Mouse (Mus musculus) hindbrain, embryonic 14.5 days (tissue): ENCODE measurements at regions not wholly inside any gene's neighbourhood (a gene's known extent, or its start where the extent isn't known, plus 50 kb on each side); places are given as distances from the start of the nearest gene placed in this dataset.

Source experiments
- ATAC-seq: fragments of 200-750 bp; cut with Nextera tagmentation; 2 replicates; pipeline ENCODE4 v1.8.0; 2017; ENCODE audit warnings: moderate number of reproducible peaks, mild to moderate bottlenecking, moderate TSS enrichment, moderate library complexity; ENCODE audit not compliant: low FRiP score
- DNase-seq: peaks from one replicate; pipeline ENCODE4 v3.0.0-alpha.2; 2015; ENCODE audit warnings: low spot score
- H3K27ac ChIP-seq: fragments of 300-500 bp; sonication (generic); 2 replicates; pipeline ENCODE4 v1.5.1; 2014; ENCODE audit warnings: mild to moderate bottlenecking, moderate library complexity
- H3K27me3 ChIP-seq: fragments of 300-500 bp; sonication (generic); 2 replicates; pipeline ENCODE4 v1.6.1; 2014; ENCODE audit warnings: mild to moderate bottlenecking, low read length, mixed read lengths; ENCODE audit not compliant: control insufficient read depth, insufficient read depth
- H3K36me3 ChIP-seq: fragments of 300-500 bp; sonication (generic); replicated peaks from 2 replicates; pipeline ENCODE4 v1.6.1; 2014; ENCODE audit not compliant: control insufficient read depth, insufficient read depth
- H3K4me1 ChIP-seq: fragments of 300-500 bp; sonication (generic); replicated peaks from 2 replicates; pipeline ENCODE4 v1.6.1; 2014; ENCODE audit warnings: antibody characterized with exemption, low read length, mixed read lengths; ENCODE audit not compliant: control insufficient read depth, insufficient read depth
- H3K4me2 ChIP-seq: fragments of 300-500 bp; sonication (generic); replicated peaks from 2 replicates; pipeline ENCODE4 v1.6.1; 2014; ENCODE audit warnings: mild to moderate bottlenecking, moderate library complexity
- H3K4me3 ChIP-seq: fragments of 300-500 bp; sonication (generic); replicated peaks from 2 replicates; pipeline ENCODE4 v1.5.1; 2014; ENCODE audit warnings: mild to moderate bottlenecking, low read length
- H3K9ac ChIP-seq: fragments of 300-500 bp; sonication (generic); 2 replicates; pipeline ENCODE4 v1.6.1; 2014
- H3K9me3 ChIP-seq: fragments of 300-500 bp; sonication (generic); 2 replicates; pipeline ENCODE4 v1.6.1; 2016; ENCODE audit warnings: low read length; ENCODE audit not compliant: control insufficient read depth
- WGBS: fragments of 180-500 bp; shearing (Covaris S2); extraction: QIAGEN DNeasy Blood & Tissue Kit; methylation state at CpG from one replicate; pipeline ENCODE4 v1.1.7; 2014; 5-methylcytosine and 5-hydroxymethylcytosine counted together

DNA sequence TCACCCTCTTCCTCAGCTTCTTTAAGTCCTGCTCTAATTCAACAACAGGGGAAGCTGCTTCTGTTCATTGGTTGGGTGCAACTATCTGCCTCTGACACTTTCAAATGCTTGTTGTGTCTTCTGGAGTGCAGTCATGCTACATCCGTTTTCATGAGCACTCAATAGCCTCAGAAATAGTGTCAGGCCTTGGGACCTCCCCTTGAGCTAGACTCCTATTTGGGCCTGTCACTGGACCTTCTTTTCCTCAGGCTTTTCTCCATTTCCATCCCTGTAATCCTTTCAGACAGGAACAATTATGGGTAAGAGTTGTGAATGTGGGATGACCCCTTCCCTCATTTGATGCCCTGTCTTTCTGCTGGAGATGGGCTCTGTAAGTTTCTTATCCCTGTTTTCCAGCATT lies 1774.8 kb downstream of the Efna5 start:
- Histone ChIP-seq H3K4me3 (no peak overlapping the region), H3K9me3 (no peaks in the 10 kb centered on the region), H3K36me3 (no peaks in the 10 kb centered on the region), H3K4me1 (no peaks in the 10 kb centered on the region), H3K4me2 (no peak overlapping the region), H3K27ac (no peak overlapping the region), H3K9ac (no peak overlapping the region), H3K27me3 (no peaks in the 10 kb centered on the region)
- DNase-seq, result no peak
- 87% methylated on average over 1 of the region's 1 CpGs for WGBS
- no peak for ATAC-seq

DNA sequence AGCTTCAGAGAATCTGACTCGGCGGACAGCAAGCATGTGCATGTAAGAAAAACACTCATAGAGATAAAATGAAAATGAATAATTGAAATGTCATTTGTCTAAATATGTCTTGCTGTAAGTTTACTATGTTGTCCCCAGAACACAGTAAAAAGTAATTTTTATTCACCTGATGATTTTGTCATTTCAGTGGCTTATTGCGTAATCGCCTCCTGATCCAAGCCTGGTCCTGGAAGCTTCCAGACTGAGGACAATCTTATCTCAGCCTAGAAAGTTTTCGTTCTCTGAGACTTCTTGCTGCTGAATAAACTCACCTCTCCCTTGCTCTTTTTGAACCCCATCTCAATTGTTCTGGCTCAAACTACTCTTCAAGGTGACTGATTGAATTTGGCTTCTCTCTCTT lies 1820.7 kb downstream of the Efna5 start:
- 90% methylated on average over 5 of the region's 5 CpGs for WGBS
- Histone ChIP-seq H3K36me3 (no peaks in the 10 kb centered on the region), H3K27me3 (no peaks in the 10 kb centered on the region), H3K4me3 (no peak overlapping the region), H3K4me1 (no peaks in the 10 kb centered on the region), H3K9ac (no peak overlapping the region), H3K27ac (no peak overlapping the region), H3K9me3 (no peaks in the 10 kb centered on the region), H3K4me2 (no peak overlapping the region)
- DNase-seq (no peak), ATAC-seq (no peak)

DNA sequence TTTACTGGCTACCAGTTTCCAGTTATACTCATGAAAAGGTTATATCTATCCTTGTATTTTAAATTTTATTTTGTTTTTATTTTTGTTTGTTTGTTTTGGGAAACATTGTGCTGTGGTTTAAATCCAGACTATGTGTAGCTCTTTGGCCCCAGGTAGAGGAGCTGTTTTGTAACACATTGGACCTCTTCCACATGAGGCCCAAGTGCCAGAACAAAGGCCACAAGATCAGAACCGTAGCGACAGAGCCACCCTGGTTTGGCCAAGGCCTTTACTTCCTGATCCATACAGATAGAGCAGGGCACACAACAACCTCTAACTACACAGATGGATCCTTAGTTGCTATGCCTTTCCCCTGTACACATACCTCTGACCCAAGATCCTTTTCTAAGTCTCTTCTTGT lies 1822.6 kb downstream of the Efna5 start:
- no peaks in the 10 kb centered on the region for H3K9me3 ChIP-seq
- no peak overlapping the region for H3K27ac ChIP-seq
- H3K4me2 ChIP-seq, result no peak overlapping the region
- DNase-seq (no peak), ATAC-seq (no peak)
- no peaks in the 10 kb centered on the region for H3K36me3 ChIP-seq
- H3K4me3 ChIP-seq, result no peak overlapping the region
- H3K4me1 ChIP-seq, result no peaks in the 10 kb centered on the region
- 91% methylated on average over 2 of the region's 2 CpGs for WGBS
- no peaks in the 10 kb centered on the region for H3K27me3 ChIP-seq
- H3K9ac ChIP-seq, result no peak overlapping the region

DNA sequence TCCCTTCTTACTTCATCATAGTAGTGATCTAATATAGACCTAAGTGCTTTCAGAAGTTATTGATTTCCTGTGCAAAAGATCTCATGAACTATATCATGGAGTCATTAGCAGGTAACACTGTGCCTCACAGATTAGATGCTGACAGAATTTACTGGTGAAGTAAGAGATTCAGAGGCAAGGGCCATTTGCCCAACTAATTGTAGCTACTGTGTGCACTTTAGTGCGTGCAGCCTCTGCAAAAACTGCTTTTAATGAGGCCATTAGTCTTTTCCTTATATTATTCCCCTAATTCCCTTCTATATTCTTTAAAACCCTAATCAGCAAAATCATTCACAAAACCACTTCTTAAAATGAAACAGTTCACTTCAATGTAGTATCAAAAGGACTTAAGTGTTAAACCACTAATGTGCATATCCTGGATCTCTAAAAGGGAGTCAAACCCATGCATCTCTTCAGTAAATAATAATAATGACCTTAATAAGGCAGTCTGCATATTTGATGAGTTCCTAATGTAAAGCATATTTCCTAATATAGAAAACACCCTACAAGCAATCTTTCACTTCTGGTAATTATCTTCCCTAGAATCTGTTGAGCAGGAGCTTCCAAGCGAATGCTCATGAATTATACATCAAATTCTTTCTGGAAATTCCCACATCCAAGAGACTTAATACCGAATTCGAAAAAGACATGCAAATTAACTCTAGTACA lies 1847.4 kb downstream of the Efna5 start:
- H3K9me3 ChIP-seq, result no peaks in the 10 kb centered on the region
- ATAC-seq, result 0 out of 2 replicates have a peak, but pooled peaks have one; percentile 14
- H3K27ac ChIP-seq, result no peak overlapping the region
- WGBS, result 34% methylated on average over 4 of the region's 4 CpGs
- H3K27me3 ChIP-seq, result no peaks in the 10 kb centered on the region
- no peaks in the 10 kb centered on the region for H3K4me1 ChIP-seq
- H3K36me3 ChIP-seq, result no peaks in the 10 kb centered on the region
- peak; percentile 36 for DNase-seq
- H3K9ac ChIP-seq, result no peak overlapping the region
- H3K4me2 ChIP-seq, result no peak overlapping the region
- no peak overlapping the region for H3K4me3 ChIP-seq

DNA sequence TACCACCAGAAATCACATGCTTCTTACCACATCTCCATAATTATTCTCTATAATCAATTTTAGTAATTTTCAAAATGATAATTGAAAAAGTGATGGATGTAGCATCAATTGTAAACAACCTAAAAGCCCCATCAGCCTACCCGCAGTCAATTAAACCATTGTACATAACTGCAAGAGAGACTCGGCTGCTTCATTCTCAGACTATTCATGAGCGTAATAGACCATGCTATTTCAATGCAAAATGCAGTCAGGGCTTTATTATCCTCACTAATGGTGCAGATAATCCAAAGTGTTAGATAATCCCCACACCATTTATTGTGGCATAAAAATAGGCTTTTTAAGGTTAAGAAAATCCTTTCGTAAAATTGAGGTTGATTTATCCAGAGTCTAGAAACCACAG lies 1862.5 kb downstream of the Efna5 start:
- Histone ChIP-seq H3K36me3 (no peaks in the 10 kb centered on the region), H3K9ac (no peak overlapping the region), H3K27ac (no peak overlapping the region), H3K9me3 (no peaks in the 10 kb centered on the region), H3K4me2 (no peak overlapping the region), H3K27me3 (no peaks in the 10 kb centered on the region), H3K4me1 (no peaks in the 10 kb centered on the region), H3K4me3 (no peak overlapping the region)
- WGBS, result 54% methylated on average over 4 of the region's 4 CpGs
- no peak for DNase-seq
- no peak for ATAC-seq
